Mouse (Mus musculus) erythroblast, embryonic 14.5 days (primary cell): ENCODE measurements around the gene Sgo2a. TPM values are rescaled to one million over a fixed set of nuclear protein-coding genes. Genes with fewer than 3 reads are reported as not detected.

Experiments used
- H3K27me3 ChIP-seq: 2 replicates; pipeline ENCODE4 v1.6.1; 2012; ENCODE audit warnings: inconsistent platforms; ENCODE audit not compliant: control insufficient read depth
- H3K36me3 ChIP-seq: 2 replicates; pipeline ENCODE4 v1.6.1; 2012; ENCODE audit warnings: mild to moderate bottlenecking, inconsistent platforms; ENCODE audit not compliant: control insufficient read depth
- H3K4me1 ChIP-seq: 2 replicates; pipeline ENCODE4 v1.6.1; 2012; ENCODE audit warnings: inconsistent platforms; ENCODE audit not compliant: control insufficient read depth
- H3K4me3 ChIP-seq: replicated peaks from 2 replicates; pipeline ENCODE3; 2012; ENCODE audit warnings: moderate library complexity, mild to moderate bottlenecking, inconsistent platforms
- H3K9me3 ChIP-seq: 2 replicates; pipeline ENCODE4 v1.6.1; 2012; ENCODE audit warnings: low read length, inconsistent platforms, mixed read lengths; ENCODE audit not compliant: control insufficient read depth
- GATA1 ChIP-seq: IDR thresholded peaks from 2 replicates; pipeline ENCODE4 v1.6.1; 2012; ENCODE audit warnings: low read length, inconsistent platforms, mixed read lengths
- TAL1 ChIP-seq: IDR thresholded peaks from 3 replicates; pipeline ENCODE4 v1.6.1; 2012; ENCODE audit warnings: low read length, inconsistent platforms, mixed read lengths
- polyA plus RNA-seq: library from polyadenylated mRNA; stranded (reverse); fragments of >175 nt; gene quantifications from 2 replicates; pipeline ENCODE4 v1.2.3, GENCODE M21; 2012

Sgo2a gene
- polyA plus RNA-seq, 1 experiment, result 0.39 TPM

GRCm38 (mm10) chr1:58071509-58071908, 75.7 kb downstream of the Sgo2a start:
- no peaks in the 10 kb centered on the region for H3K4me1 ChIP-seq
- no peak for TF ChIP-seq TAL1
- TF ChIP-seq GATA1, result no peak
- H3K36me3 ChIP-seq, result no peaks in the 10 kb centered on the region
- H3K9me3 ChIP-seq, result no peaks in the 10 kb centered on the region
- no peak overlapping the region for H3K4me3 ChIP-seq
- no peaks in the 10 kb centered on the region for H3K27me3 ChIP-seq

DNA sequence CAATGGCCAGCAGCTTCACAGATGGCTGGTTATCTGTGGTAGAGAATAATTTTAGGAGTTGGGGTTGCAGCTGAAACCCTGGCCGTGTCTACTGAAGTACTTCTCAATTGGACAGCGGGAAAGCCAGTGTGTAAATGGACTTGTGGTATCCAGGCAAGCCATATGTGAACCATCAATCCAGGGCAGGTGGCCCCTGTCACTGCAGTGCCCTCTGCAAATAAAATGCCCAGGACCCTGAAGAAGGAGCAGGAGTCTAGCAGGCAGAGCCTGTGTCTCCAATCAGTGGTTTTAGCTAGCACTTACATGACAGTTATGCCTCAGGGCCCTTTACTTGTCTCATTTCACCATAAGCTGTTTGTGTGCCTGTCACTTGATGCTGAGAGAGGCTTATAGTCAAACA, 76.6 kb downstream of the Sgo2a start:
- H3K4me1 ChIP-seq, result no peaks in the 10 kb centered on the region
- H3K4me3 ChIP-seq, result no peak overlapping the region
- H3K27me3 ChIP-seq, result no peaks in the 10 kb centered on the region
- no peaks in the 10 kb centered on the region for H3K9me3 ChIP-seq
- TF ChIP-seq TAL1 (no peak), GATA1 (no peak)
- H3K36me3 ChIP-seq, result no peaks in the 10 kb centered on the region

DNA sequence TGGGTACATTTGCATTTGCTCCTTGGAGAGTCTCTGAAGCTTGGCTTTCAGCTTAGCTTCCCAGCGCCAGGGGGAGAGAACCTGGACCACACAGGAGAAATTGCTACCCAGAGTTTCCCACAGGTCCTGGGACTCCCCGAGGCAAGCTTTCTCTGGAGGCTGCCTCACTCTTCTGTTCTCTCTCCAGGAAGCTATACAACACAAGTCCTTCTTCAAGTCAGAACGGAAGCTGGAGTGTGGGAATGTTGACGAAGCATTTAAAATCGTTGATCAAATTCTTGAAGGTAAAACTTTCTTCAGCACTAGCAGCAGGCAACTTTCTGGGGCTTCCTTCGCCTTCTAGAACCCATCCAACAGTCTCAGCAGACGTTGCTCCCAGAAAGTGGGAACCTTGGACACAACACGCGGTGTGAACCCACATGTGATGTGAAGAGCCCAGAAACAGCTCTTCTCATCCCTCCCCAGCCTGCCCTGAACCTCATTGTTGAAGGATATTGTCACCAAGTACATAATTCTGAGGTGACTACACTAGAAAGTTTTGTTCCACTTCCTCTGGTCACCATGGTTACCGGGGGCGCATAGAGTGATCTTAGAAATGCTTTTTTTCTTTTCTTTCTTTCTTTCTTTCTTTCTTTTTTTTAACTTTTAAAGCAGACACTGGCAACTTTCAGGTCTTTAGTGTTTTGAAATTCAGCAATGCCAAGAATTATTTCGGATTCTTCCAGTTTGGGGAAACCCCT, 77.4 kb downstream of the Sgo2a start:
- no peak overlapping the region for H3K4me3 ChIP-seq
- no peaks in the 10 kb centered on the region for H3K9me3 ChIP-seq
- no peaks in the 10 kb centered on the region for H3K4me1 ChIP-seq

GRCm38 (mm10) chr1:58074266-58074665, 78.5 kb downstream of the Sgo2a start:
- no peak for TF ChIP-seq TAL1
- TF ChIP-seq GATA1, result no peak
- Histone ChIP-seq H3K27me3 (no peaks in the 10 kb centered on the region), H3K9me3 (no peaks in the 10 kb centered on the region), H3K36me3 (no peaks in the 10 kb centered on the region), H3K4me1 (no peaks in the 10 kb centered on the region), H3K4me3 (no peak overlapping the region)

More for the DNA sequence above, 77.4 kb downstream of the Sgo2a start:
- TF ChIP-seq TAL1 (no peak), GATA1 (no peak)
- H3K27me3 ChIP-seq, result no peaks in the 10 kb centered on the region
- H3K36me3 ChIP-seq, result no peaks in the 10 kb centered on the region

Other genes with a start within 250 kb of the Sgo2a start
- not detected in 2 replicates for gene Spats2l, start 221.8 kb upstream of the Sgo2a start, polyA plus RNA-seq
- 0.28 and 0.38 TPM in 2 replicates for gene Kctd18, start 23.0 kb downstream of the Sgo2a start, polyA plus RNA-seq
- not detected in 2 replicates for gene Aox1, start 34.0 kb downstream of the Sgo2a start, polyA plus RNA-seq
- gene Aox3, start 117.2 kb downstream of the Sgo2a start, polyA plus RNA-seq, result not detected in 2 replicates
- gene Aox4, start 214.4 kb downstream of the Sgo2a start, polyA plus RNA-seq, result not detected in 2 replicates